Mouse (Mus musculus): Measurements from ENCODE around the gene Dusp11. TPM values are rescaled to one million over a fixed set of nuclear protein-coding genes. Genes with fewer than 3 reads are reported as not detected.
"Not testable (repeated sequence)": the region's sequence is repeated elsewhere in the genome, so short reads cannot be mapped to it uniquely, and the experiment has no call there.

Dusp11 gene
- polyA plus RNA-seq, 1 experiment from 2014 or later, result 54.6 TPM

GRCm38 (mm10) chr6:85926709-85927108, 34.8 kb downstream of the Dusp11 start:
- H3K4me3 ChIP-seq (ENCODE audit: low read length), result no peak overlapping the region
- WGBS, result 64% methylated on average over 1 of the region's 1 CpGs
- no peaks in the 10 kb centered on the region for H3K4me1 ChIP-seq (ENCODE audit: control insufficient read depth, insufficient read depth, low read length)
- no peak for ATAC-seq (replicated peaks; ENCODE audit: extremely low read depth, insufficient read depth, low FRiP score)
- H3K27ac ChIP-seq (ENCODE audit: low read length), result no peak overlapping the region
- H3K27me3 ChIP-seq (ENCODE audit: control insufficient read depth, insufficient read depth, low read length), result no peaks in the 10 kb centered on the region
- H3K36me3 ChIP-seq (ENCODE audit: control insufficient read depth, insufficient read depth), result peaks cover 46% of the 10 kb centered on the region
- no peak overlapping the region for H3K9ac ChIP-seq (ENCODE audit: low read length)
- H3K9me3 ChIP-seq (replicated peaks; ENCODE audit: control insufficient read depth, low read length), result no peaks in the 10 kb centered on the region
- H3K4me2 ChIP-seq (ENCODE audit: low read depth, low read length), result no peak overlapping the region

- Histone ChIP-seq H3K9ac (ENCODE audit: low read length) (no peak overlapping the region), H3K4me3 (ENCODE audit: low read length) (no peak overlapping the region), H3K4me2 (ENCODE audit: low read depth, low read length) (no peak overlapping the region), H3K9me3 (replicated peaks; ENCODE audit: control insufficient read depth, low read length) (no peaks in the 10 kb centered on the region), H3K27me3 (ENCODE audit: control insufficient read depth, insufficient read depth, low read length) (no peaks in the 10 kb centered on the region), H3K4me1 (ENCODE audit: control insufficient read depth, insufficient read depth, low read length) (no peaks in the 10 kb centered on the region), H3K36me3 (ENCODE audit: control insufficient read depth, insufficient read depth) (peaks cover 42% of the 10 kb centered on the region), H3K27ac (ENCODE audit: low read length) (no peak overlapping the region)
- 100% methylated on average over 1 of the region's 1 CpGs for WGBS
- ATAC-seq (replicated peaks; ENCODE audit: extremely low read depth, insufficient read depth, low FRiP score), result no peak
Measured at GRCm38 (mm10) chr6:85923643-85924042, 37.8 kb downstream of the Dusp11 start.

GRCm38 (mm10) chr6:85919401-85919800, 42.1 kb downstream of the Dusp11 start:
- Histone ChIP-seq H3K27me3 (ENCODE audit: control insufficient read depth, insufficient read depth, low read length) (no peaks in the 10 kb centered on the region), H3K4me2 (ENCODE audit: low read depth, low read length) (no peak overlapping the region), H3K36me3 (ENCODE audit: control insufficient read depth, insufficient read depth) (peaks cover 13% of the 10 kb centered on the region), H3K9ac (ENCODE audit: low read length) (no peak overlapping the region), H3K4me1 (ENCODE audit: control insufficient read depth, insufficient read depth, low read length) (peaks cover 9% of the 10 kb centered on the region), H3K9me3 (replicated peaks; ENCODE audit: control insufficient read depth, low read length) (no peaks in the 10 kb centered on the region), H3K4me3 (ENCODE audit: low read length) (no peak overlapping the region), H3K27ac (ENCODE audit: low read length) (no peak overlapping the region)
- ATAC-seq (replicated peaks; ENCODE audit: extremely low read depth, insufficient read depth, low FRiP score), result no peak
- 96% methylated on average over 4 of the region's 4 CpGs for WGBS

GRCm38 (mm10) chr6:85918341-85918740, 43.1 kb downstream of the Dusp11 start:
- ATAC-seq (replicated peaks; ENCODE audit: extremely low read depth, insufficient read depth, low FRiP score); H3K9me3 ChIP-seq (replicated peaks; ENCODE audit: control insufficient read depth, low read length); H3K4me3 ChIP-seq (ENCODE audit: low read length); H3K27ac ChIP-seq (ENCODE audit: low read length); H3K27me3 ChIP-seq (ENCODE audit: control insufficient read depth, insufficient read depth, low read length); H3K4me2 ChIP-seq (ENCODE audit: low read depth, low read length); H3K4me1 ChIP-seq (ENCODE audit: control insufficient read depth, insufficient read depth, low read length); H3K9ac ChIP-seq (ENCODE audit: low read length): not testable (repeated sequence)
- WGBS, result 96% methylated on average over 3 of the region's 3 CpGs
- H3K36me3 ChIP-seq (ENCODE audit: control insufficient read depth, insufficient read depth), result peaks cover 10% of the 10 kb centered on the region

GRCm38 (mm10) chr6:85916596-85916995, 44.9 kb downstream of the Dusp11 start:
- no peaks in the 10 kb centered on the region for H3K9me3 ChIP-seq (replicated peaks; ENCODE audit: control insufficient read depth, low read length)
- no peaks in the 10 kb centered on the region for H3K27me3 ChIP-seq (ENCODE audit: control insufficient read depth, insufficient read depth, low read length)
- ATAC-seq (replicated peaks; ENCODE audit: extremely low read depth, insufficient read depth, low FRiP score), result no peak
- H3K36me3 ChIP-seq (ENCODE audit: control insufficient read depth, insufficient read depth), result peaks cover 2% of the 10 kb centered on the region; the same call in 1 of the 2 replicates
- peak overlapping the region; percentile 75 for H3K4me2 ChIP-seq (ENCODE audit: low read depth, low read length)
- H3K4me3 ChIP-seq (ENCODE audit: low read length), result peak overlapping the region; percentile 62
- H3K4me1 ChIP-seq (ENCODE audit: control insufficient read depth, insufficient read depth, low read length), result peaks cover 9% of the 10 kb centered on the region
- H3K9ac ChIP-seq (ENCODE audit: low read length), result peak overlapping the region; percentile 88
- peak overlapping the region; percentile 90 for H3K27ac ChIP-seq (ENCODE audit: low read length)
- 83% methylated on average over 6 of the region's 6 CpGs for WGBS

- Histone ChIP-seq H3K27ac (ENCODE audit: low read length) (peak within 1 kb of the TSS; percentile 90), H3K9ac (ENCODE audit: low read length) (peak within 1 kb of the TSS; percentile 88), H3K4me3 (ENCODE audit: low read length) (peak within 1 kb of the TSS; percentile 62), H3K4me2 (ENCODE audit: low read depth, low read length) (peak within 1 kb of the TSS; percentile 79)
- H3K4me1 ChIP-seq (ENCODE audit: control insufficient read depth, insufficient read depth, low read length); H3K27me3 ChIP-seq (ENCODE audit: control insufficient read depth, insufficient read depth, low read length); H3K9me3 ChIP-seq (replicated peaks; ENCODE audit: control insufficient read depth, low read length); H3K36me3 ChIP-seq (ENCODE audit: control insufficient read depth, insufficient read depth): not testable (repeated sequence)
- peak; percentile 96 for ATAC-seq (replicated peaks; ENCODE audit: extremely low read depth, insufficient read depth, low FRiP score)
- WGBS, result under 1% methylated on average over 60 of the region's 61 CpGs
Measured at GRCm38 (mm10) chr6:85915539-85916513, 45.6 kb downstream of the Dusp11 start, which contains the start of gene Nat8f1. Gene Nat8f1, minus strand, starts transcription at chr6:85915687.

- H3K27me3 ChIP-seq (ENCODE audit: control insufficient read depth, insufficient read depth, low read length), result no peaks in the 10 kb centered on the region
- WGBS, result 6% methylated on average over 11 of the region's 11 CpGs
- H3K36me3 ChIP-seq (ENCODE audit: control insufficient read depth, insufficient read depth), result no peaks in the 10 kb centered on the region
- no peak for ATAC-seq (replicated peaks; ENCODE audit: extremely low read depth, insufficient read depth, low FRiP score)
- peaks cover 9% of the 10 kb centered on the region for H3K4me1 ChIP-seq (ENCODE audit: control insufficient read depth, insufficient read depth, low read length)
- H3K4me2 ChIP-seq (ENCODE audit: low read depth, low read length), result peak overlapping the region; percentile 79
- no peaks in the 10 kb centered on the region for H3K9me3 ChIP-seq (replicated peaks; ENCODE audit: control insufficient read depth, low read length)
- H3K27ac ChIP-seq (ENCODE audit: low read length), result peak overlapping the region; percentile 90
- H3K4me3 ChIP-seq (ENCODE audit: low read length), result peak overlapping the region; percentile 62
- peak overlapping the region; percentile 88 for H3K9ac ChIP-seq (ENCODE audit: low read length)
Measured at GRCm38 (mm10) chr6:85915141-85915538, 46.3 kb downstream of the Dusp11 start.

GRCm38 (mm10) chr6:85911587-85911986, 49.9 kb downstream of the Dusp11 start, which contains the start of gene Tprkb:
Gene Tprkb, plus strand, starts transcription at chr6:85911865.
- Histone ChIP-seq H3K27me3 (ENCODE audit: control insufficient read depth, insufficient read depth, low read length) (no peaks in the 10 kb centered on the region), H3K27ac (ENCODE audit: low read length) (no peak within 1 kb of the TSS), H3K9me3 (replicated peaks; ENCODE audit: control insufficient read depth, low read length) (no peaks in the 10 kb centered on the region), H3K4me2 (ENCODE audit: low read depth, low read length) (no peak within 1 kb of the TSS), H3K4me3 (ENCODE audit: low read length) (no peak within 1 kb of the TSS), H3K9ac (ENCODE audit: low read length) (no peak within 1 kb of the TSS), H3K36me3 (ENCODE audit: control insufficient read depth, insufficient read depth) (no peaks in the 10 kb centered on the region), H3K4me1 (ENCODE audit: control insufficient read depth, insufficient read depth, low read length) (peaks cover 9% of the 10 kb centered on the region)
- WGBS, result 80% methylated on average over 3 of the region's 3 CpGs
- no peak for ATAC-seq (replicated peaks; ENCODE audit: extremely low read depth, insufficient read depth, low FRiP score)

GRCm38 (mm10) chr6:85909704-85910103, 51.8 kb downstream of the Dusp11 start:
- no peaks in the 10 kb centered on the region for H3K9me3 ChIP-seq (replicated peaks; ENCODE audit: control insufficient read depth, low read length)
- no peak for ATAC-seq (replicated peaks; ENCODE audit: extremely low read depth, insufficient read depth, low FRiP score)
- 93% methylated on average over 1 of the region's 1 CpGs for WGBS
- peaks cover 2% of the 10 kb centered on the region for H3K4me1 ChIP-seq (ENCODE audit: control insufficient read depth, insufficient read depth, low read length)
- H3K4me2 ChIP-seq (ENCODE audit: low read depth, low read length), result no peak overlapping the region
- H3K4me3 ChIP-seq (ENCODE audit: low read length), result no peak overlapping the region
- no peak overlapping the region for H3K9ac ChIP-seq (ENCODE audit: low read length)
- no peak overlapping the region for H3K27ac ChIP-seq (ENCODE audit: low read length)
- H3K36me3 ChIP-seq (ENCODE audit: control insufficient read depth, insufficient read depth), result no peaks in the 10 kb centered on the region
- no peaks in the 10 kb centered on the region for H3K27me3 ChIP-seq (ENCODE audit: control insufficient read depth, insufficient read depth, low read length)
